Mouse (Mus musculus): ENCODE results near the gene Tube1.

Tube1 gene

DNA sequence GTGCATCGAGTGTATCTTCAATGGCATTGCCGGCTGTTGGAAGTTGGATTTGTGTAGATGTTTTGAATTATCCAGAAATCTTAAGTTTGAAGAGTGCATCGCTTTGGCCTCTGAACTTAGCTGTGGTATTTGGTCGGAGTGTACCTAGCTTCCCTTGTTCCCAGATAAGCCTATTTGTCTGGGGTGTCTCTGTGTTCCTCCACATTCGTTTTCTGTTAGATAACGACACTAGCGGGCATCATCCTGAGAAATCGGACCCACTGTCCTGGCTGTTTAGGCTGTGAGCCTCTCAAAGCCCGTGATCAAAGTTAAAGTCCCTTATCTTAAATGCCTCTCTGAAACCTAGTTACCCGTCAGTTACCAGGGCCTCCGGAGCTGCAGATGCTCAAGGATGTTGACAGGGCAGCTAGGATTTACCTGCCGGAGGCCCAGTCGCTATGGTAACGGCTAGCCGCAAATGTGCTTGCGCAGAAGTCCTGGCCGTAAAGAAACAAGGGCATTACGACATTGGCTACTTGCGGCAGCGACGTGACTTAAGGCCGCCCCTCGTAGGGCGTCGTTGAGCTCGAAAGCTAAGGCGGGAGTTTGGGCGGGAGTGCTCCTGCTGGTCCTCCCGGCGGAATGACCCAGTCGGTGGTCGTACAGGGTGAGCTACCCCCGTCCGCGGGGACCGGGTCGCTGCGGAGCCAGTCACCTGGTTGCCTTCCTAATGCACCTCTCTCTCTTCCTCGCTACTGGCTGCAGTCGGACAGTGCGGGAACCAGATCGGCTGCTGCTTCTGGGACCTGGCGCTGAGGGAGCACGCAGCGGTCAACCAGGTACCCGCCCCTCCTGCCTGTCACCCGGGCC, at the start of gene Tube1, which contains the start of gene Fam229b:
Gene Tube1, plus strand, starts transcription at position 515 of the 849 bp plus-strand sequence.
Gene Fam229b, minus strand, starts transcription at position 453 of the 849 bp plus-strand sequence.
- peak; percentile 88 to 89 for DNase-seq (ENCODE audit: low spot score in 2 of 2)

DNA sequence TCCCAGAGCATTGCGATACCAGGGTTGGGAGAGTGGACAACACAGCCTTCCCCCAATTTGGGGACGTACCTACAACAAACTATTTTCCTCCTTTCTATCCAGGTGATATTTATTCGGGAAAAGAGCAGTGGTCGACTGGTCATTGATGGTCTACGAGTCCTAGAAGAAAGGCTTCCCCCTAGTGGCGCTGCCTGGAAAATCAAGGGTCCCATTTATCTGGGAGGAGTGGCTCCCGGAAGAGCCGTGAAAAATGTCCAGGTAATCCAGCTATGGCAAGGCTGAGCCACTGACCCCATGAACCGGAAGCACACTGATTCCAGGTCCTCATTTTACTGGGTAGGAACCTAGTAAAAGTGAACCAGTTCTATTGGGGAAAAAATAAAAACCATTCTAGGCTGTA, 36.8 kb upstream of the Tube1 start:
- DNase-seq (ENCODE audit: low spot score in 2 of 2) = no peak

DNA sequence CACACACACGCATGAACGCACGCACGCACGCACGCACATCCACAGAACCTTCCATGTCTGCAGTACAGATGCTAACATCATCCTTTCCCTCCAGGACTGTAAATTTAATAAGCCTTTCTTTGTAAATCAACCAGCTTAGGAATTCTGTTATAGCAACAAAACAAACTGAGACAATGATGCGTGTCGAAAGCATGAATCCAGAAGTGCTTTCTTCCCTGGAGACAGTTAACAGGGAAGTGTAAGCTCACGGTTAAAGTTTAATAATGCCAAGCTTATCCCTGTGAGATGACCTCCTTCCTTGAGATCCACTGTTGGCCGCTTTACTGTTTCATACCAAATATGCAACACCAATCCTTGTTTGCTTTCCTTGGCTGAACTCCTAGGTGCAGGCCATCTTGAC, 35.0 kb upstream of the Tube1 start:
- DNase-seq (ENCODE audit: low spot score in 2 of 2) = no peak

DNA sequence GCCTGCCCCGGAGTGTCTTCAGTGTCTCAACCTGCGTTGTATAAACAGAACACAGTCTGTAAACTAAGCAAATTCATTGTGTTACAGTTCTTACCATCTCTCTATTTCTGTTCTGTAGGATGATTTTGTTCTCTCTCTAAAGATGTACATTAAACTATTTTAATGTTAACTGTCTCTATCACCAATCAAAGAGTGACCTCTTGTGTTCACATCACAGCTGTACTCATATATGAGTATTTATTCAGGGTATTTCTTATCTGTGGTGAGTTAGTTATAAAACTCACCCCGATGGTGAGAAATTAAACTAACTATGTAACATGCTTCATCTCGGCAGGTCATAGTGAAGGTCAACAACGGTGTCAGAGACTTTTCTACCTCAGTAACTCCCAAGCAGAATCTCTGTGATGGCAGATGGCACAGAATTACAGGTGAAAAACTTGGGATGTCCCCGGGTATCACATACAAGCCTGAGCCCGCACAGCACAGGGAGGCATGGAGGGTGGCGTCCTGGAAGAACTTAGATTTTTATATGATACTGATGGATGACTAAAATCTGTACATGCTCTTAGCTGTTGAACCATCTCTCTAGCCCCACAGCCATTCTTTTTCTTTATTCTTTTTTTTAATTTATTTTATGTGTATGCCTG, 28.9 kb upstream of the Tube1 start:
- no peak for DNase-seq (ENCODE audit: low spot score in 2 of 2)

DNA sequence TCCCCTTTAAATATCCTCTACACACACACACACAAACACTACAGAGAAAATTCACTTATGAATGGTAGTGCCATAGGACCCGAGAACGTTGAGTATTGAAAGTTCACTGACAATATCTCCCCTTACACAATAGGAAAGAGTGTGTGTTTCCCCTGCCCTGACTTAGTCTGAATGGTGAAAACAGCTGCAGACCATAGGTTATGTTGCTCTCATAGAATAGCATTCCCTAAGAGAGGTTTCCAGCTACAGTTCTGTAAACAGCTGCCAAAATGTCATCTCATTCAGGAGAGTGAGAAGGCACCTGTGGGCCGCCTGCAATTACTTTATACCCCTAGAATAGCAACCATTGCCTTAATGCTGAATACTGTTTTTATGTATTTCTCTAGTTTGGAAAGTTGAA, 27.4 kb upstream of the Tube1 start:
- DNase-seq (ENCODE audit: low spot score in 2 of 2) = no peak

DNA sequence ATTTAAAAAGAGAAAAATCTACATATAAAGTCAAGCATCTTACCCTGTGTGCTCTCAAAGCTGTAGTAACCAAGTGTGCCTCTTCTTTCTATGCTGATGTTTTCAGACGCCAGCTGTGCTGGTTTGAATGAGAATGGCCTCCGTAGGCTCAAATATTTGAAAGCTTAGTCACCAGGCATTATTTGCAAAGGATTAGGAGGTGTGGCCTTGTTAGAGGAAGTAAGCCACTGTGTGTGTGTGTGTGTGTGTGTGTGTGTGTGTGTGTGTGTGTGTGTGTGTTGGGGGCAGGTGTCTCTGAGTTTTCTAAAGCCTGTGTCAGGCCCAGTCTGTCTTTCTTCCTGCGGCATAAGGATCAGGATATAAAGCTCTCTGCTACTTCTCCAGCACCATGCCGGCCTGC, 26.8 kb upstream of the Tube1 start:
- no peak for DNase-seq (ENCODE audit: low spot score in 2 of 2)

DNA sequence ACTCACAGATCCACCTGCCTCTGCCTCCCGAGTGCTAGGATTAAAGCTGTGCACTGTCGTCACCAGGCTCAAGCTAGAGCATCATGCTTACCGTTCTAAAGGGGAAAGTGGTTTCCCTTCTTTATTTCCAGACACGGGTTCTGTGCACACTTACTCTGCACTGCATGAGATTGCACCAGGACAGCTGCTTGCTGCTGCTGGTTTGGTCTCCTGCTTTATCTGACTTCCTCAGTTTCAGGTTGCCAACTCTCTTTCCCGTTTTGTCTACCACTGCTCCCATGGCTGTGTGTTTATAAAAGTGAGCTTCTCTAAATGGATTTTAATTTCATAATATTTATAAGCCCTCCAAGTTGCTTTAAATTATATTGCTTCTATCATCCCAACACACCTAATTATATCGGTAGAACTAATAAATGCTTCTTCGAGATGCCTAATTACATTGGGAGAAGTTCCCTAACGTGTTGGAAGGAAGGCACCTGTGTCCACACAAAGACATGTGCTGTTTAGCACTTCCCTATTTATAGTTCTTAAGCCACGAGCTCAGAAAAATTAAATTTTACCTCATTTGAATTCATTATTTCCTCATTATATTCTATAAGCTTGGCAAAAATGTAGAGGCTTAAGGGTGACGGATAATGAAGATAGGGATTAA, 24.8 kb upstream of the Tube1 start:
- no peak for DNase-seq (ENCODE audit: low spot score in 2 of 2)

DNA sequence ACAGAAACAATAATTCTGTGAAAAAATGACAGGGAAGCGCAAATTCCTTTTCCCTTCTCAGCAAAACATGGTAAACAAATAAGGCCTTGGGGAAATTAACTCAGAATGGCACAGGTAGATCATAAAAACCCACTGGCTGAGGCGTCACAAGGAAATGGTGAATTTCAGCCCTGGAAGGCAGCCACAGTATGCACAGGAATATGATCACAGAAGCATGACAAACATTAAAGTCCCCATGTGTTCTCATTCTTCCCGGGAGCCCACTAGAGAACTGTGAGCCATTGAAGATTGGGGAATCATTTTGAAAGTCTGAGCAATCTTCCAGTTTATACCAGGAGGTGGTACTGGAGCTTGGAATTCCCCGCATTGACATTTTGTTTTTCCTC, 24.3 kb upstream of the Tube1 start:
- no peak for DNase-seq (ENCODE audit: low spot score in 2 of 2)

DNA sequence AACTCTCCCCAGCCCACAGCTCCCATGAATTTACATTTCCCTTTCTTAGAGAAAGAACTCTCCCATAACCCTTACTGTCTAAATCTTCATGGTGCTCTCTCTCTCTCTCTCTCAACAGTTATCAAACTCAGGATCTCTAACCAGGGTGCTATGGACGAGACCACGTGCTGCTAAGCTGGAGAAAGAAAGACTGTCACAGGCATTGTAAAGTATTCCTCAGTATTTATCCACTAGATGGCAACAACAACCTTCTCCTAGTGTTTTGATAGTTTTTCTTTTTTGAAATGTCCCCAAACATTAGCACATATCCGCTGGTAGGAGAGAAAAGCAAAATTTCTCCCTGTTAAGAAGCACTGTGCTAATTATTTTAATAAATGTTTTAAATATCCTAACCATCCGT, 12.4 kb upstream of the Tube1 start:
- no peak for DNase-seq (ENCODE audit: low spot score in 2 of 2)

DNA sequence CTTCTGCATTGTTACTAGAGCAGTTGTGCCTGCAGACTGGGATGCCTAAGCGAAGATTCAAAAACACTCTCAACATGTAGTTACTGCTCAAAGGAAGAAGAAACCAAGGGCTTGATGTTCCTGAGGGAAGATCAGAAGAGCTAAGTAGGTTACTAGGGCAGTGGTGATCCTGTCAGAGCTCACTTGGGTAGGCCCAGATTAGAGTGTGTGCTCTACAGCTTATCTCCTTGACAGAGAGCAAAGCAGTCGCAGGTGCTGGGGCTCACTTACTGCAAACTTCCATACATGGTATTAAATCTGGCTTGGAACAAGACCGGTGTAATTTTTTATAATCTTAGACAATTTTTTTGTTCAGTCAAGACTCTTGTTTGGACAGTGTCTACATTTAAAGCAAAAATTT, 4.0 kb downstream of the Tube1 start:
- DNase-seq (ENCODE audit: low spot score in 2 of 2) = no peak

DNA sequence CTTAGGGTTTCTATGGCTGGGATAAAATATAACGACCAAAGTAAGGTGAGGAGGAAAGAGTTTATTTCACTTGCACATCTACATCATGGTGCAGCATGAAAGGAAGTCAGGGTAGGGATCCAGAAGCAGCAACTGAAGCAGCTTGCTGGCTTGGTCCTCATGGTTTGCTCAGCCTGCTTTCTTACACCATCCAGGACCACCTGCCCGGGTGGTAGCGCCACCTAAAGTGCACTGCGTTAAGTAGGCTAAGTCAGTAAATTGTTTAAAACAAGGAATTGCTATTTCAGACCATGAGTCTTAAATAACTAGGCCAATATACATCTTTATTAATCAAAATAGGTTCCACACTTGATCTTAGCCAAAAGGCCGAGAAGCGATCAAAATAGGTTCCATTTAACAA, 5.0 kb downstream of the Tube1 start:
- DNase-seq (ENCODE audit: low spot score in 2 of 2) = no peak

DNA sequence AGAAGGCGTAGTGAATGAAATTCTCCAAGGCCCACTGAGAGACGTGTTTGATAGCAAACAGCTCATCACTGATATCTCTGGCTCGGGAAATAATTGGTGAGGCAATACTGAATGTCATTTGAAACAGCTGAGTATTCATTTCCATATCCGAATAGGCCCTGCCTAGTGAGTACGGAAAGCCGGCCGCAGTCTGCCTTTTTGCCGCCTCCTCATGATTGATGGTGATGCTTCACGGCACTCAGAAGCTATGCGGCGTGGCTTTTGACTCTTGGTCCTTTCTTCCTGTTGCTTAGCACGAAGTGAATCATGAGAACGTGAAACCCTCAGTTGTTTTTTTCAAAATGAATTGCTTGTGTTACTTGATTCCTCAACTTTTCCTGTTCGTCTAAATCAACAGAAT, 7.1 kb downstream of the Tube1 start:
- DNase-seq (ENCODE audit: low spot score in 2 of 2) = no peak

DNA sequence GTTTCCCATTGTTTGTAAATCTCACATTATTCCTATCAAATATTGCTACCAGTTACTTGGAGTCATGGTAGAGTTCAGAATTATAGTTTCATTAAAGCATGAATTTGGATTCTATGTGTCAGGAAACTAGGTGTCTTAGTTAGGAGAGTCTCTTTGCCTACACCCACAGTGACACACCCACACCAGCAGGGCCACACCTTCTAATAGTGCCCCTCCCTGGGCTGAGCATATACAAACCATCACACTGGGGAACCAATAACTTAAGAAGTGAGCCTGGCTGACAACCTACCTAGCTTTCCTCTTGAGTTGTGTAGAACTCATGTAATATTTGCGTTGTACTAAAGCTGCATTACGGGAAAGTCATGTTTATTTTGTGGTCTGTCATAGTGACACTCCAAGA, 7.6 kb downstream of the Tube1 start:
- no peak for DNase-seq (ENCODE audit: low spot score in 2 of 2)

DNA sequence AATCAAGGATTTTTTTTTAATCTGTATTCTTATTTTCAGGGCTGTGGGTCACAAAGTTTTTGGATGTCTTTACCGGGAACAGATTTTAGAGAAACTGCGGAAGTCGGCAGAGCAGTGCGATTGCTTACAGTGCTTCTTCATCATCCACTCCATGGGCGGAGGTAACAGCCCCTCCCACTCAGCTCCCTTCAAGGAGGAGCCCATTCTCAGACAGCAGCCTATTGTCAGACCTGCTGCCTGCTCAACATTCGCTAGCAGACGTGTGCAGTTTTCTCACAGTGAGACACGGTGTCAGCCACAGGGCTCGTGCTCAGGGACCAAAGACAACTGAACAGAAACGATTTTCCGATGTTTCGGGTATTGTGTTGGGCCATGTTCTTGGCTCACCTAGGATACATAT, 8.4 kb downstream of the Tube1 start:
- no peak for DNase-seq (ENCODE audit: low spot score in 2 of 2)

DNA sequence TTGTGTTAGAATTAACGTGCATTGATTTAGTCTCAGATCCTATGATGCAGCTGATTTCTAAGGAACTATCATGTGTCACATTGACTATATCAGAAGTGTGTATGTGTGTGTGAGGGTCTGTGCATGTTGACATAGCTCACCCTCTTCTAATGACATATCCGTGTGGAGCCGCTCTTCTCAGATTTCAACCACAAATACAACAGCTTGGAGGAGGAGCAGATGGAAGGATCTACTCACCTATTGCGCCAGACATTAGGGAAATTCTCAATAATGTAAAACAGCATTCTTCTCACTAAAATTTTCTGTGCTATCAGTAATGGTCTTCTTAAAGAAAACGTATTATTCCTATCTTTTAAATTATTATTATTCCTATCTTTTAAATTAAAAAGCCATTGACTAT, 22.9 kb downstream of the Tube1 start:
- DNase-seq (ENCODE audit: low spot score in 2 of 2) = no peak

DNA sequence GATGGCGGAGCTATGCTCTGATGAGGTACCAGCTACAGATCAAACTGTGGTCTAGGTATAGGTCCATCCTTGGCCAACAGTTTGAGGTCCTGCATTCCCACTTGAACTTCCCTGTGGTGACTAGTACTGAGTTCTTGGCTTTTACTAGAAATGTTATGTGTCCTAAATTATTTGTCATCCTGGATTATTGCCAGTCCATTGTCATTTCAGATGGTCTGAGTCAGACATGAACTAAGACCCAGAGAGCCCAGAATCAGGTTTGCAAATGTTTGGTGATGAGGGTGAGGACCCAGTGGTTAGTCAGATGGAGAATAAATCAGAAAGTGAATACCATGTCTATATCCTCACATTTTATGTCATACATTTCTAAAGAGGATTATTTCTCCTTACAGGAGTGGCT, 23.5 kb downstream of the Tube1 start:
- no peak for DNase-seq (ENCODE audit: low spot score in 2 of 2)

DNA sequence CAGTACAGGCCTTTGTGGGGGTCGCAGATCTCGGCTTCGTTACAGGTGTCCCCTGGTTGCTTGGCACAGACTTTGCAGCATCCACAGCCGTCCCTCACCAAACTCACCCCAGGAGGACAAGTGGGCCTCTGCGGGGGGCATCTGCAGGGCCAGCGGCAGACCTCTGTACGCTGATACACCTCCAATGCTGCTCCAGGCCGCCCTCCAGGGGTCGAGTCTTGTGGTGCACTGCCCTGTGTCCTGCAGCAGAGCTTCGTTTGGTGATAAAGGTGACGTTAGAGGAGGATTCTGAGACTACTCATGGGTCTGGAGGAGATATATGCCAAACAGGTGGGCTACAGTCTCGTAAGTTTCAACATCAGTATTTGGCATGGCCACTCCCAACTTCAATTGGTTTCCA, 24.5 kb downstream of the Tube1 start:
- DNase-seq (ENCODE audit: low spot score in 2 of 2) = no peak

DNA sequence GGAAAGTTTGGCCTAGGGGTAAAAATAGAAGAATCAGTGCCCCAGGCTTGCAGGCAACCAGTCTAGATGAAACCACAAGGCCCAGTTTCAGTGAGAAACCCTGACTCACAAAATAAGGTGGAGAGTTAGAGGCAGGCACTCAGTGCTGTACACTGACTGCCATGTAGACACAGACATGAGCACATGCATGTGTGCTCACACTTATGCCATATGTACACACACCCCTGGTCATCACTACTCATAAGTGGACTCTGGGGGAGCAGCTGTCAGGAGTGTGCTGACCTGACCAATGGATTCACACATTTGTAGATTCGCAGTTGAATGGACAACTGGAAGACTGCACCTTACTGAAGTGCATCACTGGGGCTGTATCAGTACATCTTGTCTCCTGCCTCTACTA, 27.6 kb downstream of the Tube1 start:
- DNase-seq (ENCODE audit: low spot score in 2 of 2) = no peak

DNA sequence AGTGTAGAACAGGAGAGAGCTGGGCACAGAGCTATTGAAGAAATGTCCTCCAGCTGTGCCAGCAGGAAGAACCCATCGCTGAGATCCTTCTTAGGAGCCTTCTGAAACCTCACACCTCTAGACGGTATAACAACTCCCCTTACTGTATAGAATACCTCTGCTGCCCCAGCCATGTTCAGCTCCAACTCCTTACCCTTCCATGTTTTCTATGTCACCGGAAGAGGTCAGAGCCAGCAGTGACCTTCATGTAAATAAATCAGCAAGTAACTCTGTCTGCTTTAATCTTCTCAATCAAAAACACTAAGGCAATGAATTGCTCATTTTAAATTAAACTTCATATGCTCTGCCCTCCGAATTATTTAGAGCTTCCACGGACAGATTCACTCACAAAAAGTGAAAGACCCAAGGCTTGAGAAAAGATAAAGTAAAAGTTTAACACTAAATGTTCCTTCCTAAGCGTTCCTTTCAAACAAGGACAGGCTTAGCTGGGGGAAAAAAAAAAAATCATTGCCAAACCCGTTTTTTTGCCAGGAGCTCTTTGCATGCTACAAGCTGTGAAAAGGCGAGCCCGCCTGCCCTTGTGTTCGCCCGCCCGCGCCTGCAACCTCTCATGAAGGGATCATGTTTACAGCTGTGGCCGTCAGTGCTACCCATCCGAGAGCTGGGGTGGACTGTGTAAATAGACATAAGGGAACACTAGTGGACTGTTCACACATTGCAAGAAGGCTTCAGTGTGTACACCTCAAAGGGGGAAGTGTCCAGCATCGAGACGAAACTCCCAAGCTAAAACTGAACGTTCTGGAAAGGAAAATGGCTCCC, 29.1 kb downstream of the Tube1 start:
- no peak for DNase-seq (ENCODE audit: low spot score in 2 of 2)

DNA sequence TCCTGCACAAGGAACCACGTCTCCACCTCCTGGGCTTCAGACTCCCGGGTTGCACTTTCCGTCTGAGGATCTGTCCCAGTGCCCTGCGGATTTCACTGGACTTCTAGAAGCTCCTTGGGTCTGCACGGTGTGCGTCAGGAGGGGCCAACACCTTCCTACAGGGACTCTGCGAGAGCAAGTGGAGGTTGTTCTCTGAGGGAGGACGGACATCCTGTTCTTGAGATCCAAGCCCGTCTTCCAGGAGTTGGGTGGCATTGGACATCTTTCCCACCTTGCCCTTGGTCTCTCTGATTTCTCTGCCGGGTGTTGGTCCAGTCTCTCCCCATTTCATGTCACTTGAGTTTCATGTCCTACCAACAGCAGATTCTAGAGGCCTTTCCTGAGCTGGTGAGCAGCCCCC, 29.9 kb downstream of the Tube1 start, which contains the start of gene Ccn6:
Gene Ccn6, minus strand, starts transcription at position 101 of the 400 bp plus-strand sequence.
- DNase-seq (ENCODE audit: low spot score in 2 of 2) = no peak

DNA sequence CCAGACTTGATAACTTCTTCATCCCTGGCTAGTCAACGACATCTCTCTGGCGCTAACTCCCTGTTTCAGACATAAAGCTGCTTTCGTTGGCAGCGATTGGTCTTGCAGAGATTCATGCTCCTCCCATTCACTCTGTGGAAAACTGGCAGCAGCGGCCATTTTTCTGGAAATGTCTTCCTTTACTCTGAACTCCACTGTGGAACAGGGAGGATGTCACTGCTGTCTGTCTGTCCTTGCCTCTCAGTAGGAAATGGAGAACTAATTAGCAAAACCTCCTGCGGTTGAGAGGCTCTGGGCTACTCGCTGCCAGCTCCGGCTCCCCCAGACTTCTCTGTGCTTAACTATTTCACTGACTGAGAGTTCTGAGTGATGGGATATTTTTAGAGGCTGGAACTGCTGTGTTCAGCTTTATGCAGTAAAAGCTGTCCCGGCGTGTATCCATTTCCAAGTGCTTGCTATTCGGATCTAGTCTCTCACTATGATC, 31.9 kb downstream of the Tube1 start:
- DNase-seq (ENCODE audit: low spot score in 2 of 2) = no peak

DNA sequence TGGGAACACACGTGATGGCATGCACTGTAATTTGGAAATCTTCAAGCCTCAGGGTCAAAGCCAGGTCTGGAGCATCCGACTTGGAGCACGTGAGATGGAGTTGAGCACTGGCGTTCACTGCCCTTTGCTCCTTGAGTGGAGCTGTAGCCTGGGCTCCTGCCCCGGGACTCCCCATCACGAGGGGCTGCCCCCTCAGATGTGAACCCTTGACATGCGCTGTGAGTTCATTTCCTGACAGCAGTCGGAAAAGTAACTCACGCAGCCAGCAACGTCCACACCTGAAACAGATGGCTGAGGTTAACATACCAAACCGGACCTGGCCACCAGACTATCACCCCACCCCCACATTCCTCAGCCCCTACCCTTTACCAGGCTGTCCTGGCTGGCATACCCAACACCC, 33.8 kb downstream of the Tube1 start:
- no peak for DNase-seq (ENCODE audit: low spot score in 2 of 2)

Measured in spleen, postnatal 36 days (tissue).